Mouse (Mus musculus): Measurements from ENCODE around the gene Pbp2. TPM values are rescaled to one million over a fixed set of nuclear protein-coding genes. Genes with fewer than 3 reads are reported as not detected.

The Pbp2 gene
- polyA plus RNA-seq, 1 experiment from 2014 or later = not detected

DNA sequence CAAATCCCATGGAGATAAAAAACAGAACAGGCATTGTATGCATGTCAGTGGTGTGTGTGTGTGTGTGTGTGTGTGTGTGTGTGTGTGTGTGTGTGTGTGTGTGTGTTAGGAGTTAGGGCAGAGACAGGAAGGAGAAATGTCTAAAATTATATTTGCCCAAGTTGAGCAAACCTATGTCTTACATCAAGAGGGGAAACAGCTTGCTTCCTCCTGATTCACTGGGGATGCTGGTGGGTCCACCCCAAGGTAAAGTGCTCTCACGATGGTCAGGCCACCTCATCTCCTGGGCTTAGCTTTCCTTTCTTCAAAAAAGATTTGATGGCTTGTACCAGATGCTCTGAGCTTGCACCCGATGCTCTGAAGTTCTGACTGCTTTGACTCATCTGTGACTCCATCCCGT is 13.9 kb upstream of the Pbp2 start:
- ATAC-seq = no peak
- Histone ChIP-seq H3K27ac (no peak overlapping the region), H3K4me2 (replicated peaks) (no peak overlapping the region), H3K4me1 (replicated peaks) (peaks cover 7% of the 10 kb centered on the region; the same call in 1 of the 2 replicates), H3K27me3 (no peaks in the 10 kb centered on the region), H3K9me3 (no peaks in the 10 kb centered on the region), H3K4me3 (replicated peaks) (no peak overlapping the region), H3K9ac (replicated peaks) (no peak overlapping the region), H3K36me3 (no peaks in the 10 kb centered on the region)
- WGBS = 82% methylated on average over 3 of the region's 3 CpGs

DNA sequence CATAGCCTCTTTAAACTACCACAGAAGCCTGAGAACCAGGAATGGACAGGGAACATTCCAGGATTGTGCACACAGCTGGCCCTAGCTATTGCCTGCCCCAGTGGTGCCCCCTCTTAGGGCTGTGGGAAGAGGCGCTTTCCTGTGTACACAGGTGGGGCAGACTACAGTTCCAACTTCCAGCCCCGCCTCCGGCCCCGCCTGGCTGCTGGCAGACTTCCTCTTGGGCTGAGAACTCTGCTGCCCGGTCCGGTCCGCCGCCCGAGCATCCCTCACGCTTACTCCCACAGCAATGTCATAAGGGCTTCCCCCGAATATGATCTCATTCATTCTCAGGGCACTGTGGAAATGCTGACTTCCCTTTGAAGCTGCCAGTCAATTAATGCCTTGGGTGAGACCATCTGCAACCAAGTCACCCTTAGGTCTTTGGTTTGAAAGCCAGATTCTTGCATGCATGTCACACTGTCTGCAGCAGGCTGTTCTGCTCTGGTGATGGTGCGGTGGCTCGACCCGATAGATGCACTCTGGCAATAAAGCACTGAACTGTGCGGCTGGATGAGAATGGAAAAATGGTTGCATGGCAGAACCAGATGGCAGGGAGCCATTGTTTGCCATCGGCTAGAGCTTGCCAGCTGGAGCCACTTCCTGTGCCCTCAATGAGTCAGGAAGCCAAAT is 13.2 kb upstream of the Pbp2 start:
- Histone ChIP-seq H3K9me3 (no peaks in the 10 kb centered on the region), H3K36me3 (no peaks in the 10 kb centered on the region), H3K4me1 (replicated peaks) (peaks cover 7% of the 10 kb centered on the region; the same call in 1 of the 2 replicates), H3K4me3 (replicated peaks) (no peak overlapping the region), H3K9ac (replicated peaks) (no peak overlapping the region), H3K4me2 (replicated peaks) (no peak overlapping the region), H3K27me3 (no peaks in the 10 kb centered on the region), H3K27ac (no peak overlapping the region)
- ATAC-seq = peak; percentile 69
- 59% methylated on average over 16 of the region's 16 CpGs for WGBS

DNA sequence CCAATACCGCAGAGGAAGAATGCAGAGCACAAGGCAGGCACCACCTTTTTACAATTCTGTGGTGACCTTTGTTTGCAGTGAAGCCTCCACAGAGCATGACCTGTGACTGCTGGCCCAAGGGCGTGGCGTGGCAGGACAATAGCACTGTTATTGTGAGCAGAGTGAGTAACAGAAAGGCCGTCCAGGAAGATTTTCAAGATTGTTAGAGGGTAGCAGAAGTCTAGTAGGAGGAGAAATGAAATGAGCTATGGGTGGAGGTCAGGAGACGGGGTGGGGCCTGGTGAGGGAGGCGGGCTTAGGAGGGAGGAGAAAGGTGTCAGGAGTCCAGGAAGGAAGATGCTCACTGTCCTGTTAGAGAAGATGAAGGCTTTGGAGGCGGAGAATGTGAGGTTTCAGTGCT is 12.5 kb upstream of the Pbp2 start:
- Histone ChIP-seq H3K4me2 (replicated peaks) (no peak overlapping the region), H3K27ac (no peak overlapping the region), H3K27me3 (no peaks in the 10 kb centered on the region), H3K9me3 (no peaks in the 10 kb centered on the region), H3K9ac (replicated peaks) (no peak overlapping the region), H3K4me3 (replicated peaks) (no peak overlapping the region), H3K36me3 (no peaks in the 10 kb centered on the region), H3K4me1 (replicated peaks) (peaks cover 7% of the 10 kb centered on the region; the same call in 1 of the 2 replicates)
- WGBS = 69% methylated on average over 7 of the region's 7 CpGs
- no peak for ATAC-seq

DNA sequence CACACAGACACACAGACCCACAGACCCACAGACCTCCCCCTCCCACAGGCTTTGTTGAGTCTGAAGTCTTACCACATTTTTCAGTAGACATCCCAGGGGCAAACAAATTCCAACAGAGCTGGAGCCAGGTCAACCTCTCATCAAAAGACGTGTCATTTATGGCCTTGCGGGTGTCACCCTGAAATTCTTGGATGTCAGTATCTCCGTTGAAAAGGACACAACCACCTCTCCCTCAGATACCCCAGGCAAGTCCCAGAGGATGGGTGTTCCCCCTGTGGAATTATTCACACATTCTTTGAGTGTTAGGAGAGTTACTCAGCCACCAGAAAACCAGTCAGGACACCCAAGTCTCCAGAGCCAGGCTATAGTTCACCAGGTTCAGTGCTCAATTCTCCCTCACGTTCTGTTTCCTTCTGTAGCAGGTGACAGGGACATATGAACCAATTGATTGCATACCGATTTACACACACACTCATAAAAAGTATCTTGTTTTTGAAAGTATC is 9.3 kb upstream of the Pbp2 start:
- Histone ChIP-seq H3K4me3 (replicated peaks) (no peak overlapping the region), H3K27me3 (no peaks in the 10 kb centered on the region), H3K9ac (replicated peaks) (no peak overlapping the region), H3K27ac (no peak overlapping the region), H3K36me3 (no peaks in the 10 kb centered on the region), H3K4me1 (replicated peaks) (peaks cover 7% of the 10 kb centered on the region; the same call in 1 of the 2 replicates), H3K4me2 (replicated peaks) (no peak overlapping the region), H3K9me3 (no peaks in the 10 kb centered on the region)
- no peak for ATAC-seq
- 86% methylated on average over 5 of the region's 5 CpGs for WGBS

DNA sequence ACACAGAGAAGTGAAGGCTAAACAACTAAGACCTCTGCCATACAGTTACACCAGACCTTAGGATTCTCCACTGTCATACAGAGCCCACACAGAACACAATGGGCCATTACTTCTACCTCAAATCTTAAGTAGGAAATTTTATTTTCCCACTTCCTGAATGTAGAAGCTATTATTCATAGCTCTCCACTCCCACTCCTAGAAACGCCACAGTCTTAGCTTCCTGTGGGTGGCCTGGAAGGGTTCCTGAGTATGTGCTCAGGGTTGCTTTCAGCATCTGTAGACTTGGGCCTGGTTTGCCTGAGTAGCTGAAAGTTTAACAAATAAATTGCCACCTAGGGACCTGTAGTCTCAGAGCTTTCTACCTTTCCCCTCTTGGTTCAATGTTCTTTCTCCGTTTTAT is 5.9 kb upstream of the Pbp2 start:
- Histone ChIP-seq H3K4me2 (replicated peaks) (no peak overlapping the region), H3K9me3 (no peaks in the 10 kb centered on the region), H3K27me3 (no peaks in the 10 kb centered on the region), H3K27ac (no peak overlapping the region), H3K36me3 (no peaks in the 10 kb centered on the region), H3K4me1 (replicated peaks) (no peaks in the 10 kb centered on the region), H3K9ac (replicated peaks) (no peak overlapping the region), H3K4me3 (replicated peaks) (no peak overlapping the region)
- no peak for ATAC-seq
- WGBS = 93% methylated on average over 2 of the region's 2 CpGs

DNA sequence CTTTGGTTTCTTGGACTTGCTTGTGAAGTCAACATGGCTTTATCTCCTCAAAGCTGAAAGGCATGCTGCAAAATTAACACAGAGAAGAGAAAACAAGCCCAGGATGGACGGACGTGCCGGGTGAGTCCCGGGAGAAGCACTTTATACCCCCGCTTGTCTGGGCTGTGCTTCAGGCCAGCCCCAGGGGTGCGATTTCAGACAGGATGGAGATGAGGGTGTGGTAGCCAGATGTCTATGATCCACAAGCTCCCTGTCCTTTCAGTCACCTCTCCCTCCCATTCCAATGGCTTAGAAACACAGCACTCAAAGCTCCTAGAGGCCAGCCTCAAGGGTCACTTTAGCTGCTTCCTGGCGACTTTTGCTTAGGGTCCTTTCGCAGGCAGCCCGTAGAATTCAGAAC is 3.8 kb upstream of the Pbp2 start:
- Histone ChIP-seq H3K27ac (no peak overlapping the region), H3K4me1 (replicated peaks) (no peaks in the 10 kb centered on the region), H3K27me3 (no peaks in the 10 kb centered on the region), H3K4me3 (replicated peaks) (no peak overlapping the region), H3K36me3 (no peaks in the 10 kb centered on the region), H3K9ac (replicated peaks) (no peak overlapping the region), H3K9me3 (no peaks in the 10 kb centered on the region), H3K4me2 (replicated peaks) (no peak overlapping the region)
- 88% methylated on average over 9 of the region's 9 CpGs for WGBS
- no peak for ATAC-seq

DNA sequence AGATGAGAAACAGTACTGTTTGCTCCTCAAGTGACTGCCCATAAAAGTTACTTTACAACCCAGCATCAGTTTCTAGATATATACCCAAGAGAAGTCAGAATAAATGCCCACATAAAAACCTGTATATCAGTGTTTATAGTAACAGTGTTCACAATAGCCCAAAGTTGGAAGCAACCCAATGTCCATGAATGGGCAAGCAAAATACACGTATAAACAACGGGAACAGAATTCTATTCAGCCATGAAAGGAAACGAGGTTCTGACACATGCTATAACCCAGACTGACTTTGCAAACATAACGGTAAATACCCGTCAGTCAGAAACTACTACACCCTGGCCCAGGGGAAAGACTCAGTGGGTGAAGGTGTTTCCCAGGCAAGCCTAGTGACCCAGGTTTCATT is 1.8 kb upstream of the Pbp2 start:
- no peak overlapping the region for H3K9ac ChIP-seq (replicated peaks)
- ATAC-seq = no peak
- H3K4me1 ChIP-seq (replicated peaks) = no peaks in the 10 kb centered on the region
- 88% methylated on average over 5 of the region's 5 CpGs for WGBS
- H3K4me2 ChIP-seq (replicated peaks) = no peak overlapping the region
- no peaks in the 10 kb centered on the region for H3K27me3 ChIP-seq
- no peaks in the 10 kb centered on the region for H3K36me3 ChIP-seq
- H3K4me3 ChIP-seq (replicated peaks) = no peak overlapping the region
- H3K9me3 ChIP-seq = no peaks in the 10 kb centered on the region
- no peak overlapping the region for H3K27ac ChIP-seq

DNA sequence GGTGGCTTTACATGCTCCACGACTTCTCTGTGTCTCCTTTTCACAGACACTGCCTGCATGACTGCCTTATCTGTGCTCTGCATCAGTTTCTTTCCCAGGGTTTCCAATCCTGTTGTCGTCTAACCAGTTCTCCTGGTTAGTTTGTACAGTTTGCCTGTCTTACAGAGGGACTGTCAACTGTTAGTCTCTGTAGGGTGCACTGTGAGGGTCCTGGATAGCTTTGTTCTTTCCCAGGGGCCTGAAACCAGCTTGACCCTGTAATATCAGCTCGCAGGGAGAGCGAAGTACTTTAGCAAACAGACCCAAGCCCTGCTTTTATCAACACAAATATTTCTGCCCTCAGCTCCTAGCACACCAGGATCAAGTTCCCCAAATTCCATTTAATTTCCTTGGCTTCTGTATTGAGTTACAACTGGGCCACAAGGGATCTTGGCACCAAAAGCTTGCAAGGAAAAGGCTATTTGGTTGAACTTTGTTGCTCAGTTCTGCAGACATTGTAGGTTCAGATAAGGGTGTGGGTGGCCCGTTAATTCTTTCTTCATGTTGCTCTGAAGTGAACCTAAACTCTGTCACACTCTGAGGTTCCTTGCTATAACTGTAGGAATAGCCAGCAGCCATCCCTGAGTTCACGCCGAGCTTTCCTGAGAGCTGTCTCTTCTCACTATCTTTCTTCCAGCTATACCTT is 5.5 kb downstream of the Pbp2 start:
- WGBS = 66% methylated on average over 7 of the region's 7 CpGs
- no peak overlapping the region for H3K27ac ChIP-seq
- no peaks in the 10 kb centered on the region for H3K36me3 ChIP-seq
- H3K9ac ChIP-seq (replicated peaks) = no peak overlapping the region
- H3K27me3 ChIP-seq = no peaks in the 10 kb centered on the region
- H3K4me2 ChIP-seq (replicated peaks) = no peak overlapping the region
- no peak for ATAC-seq
- no peaks in the 10 kb centered on the region for H3K4me1 ChIP-seq (replicated peaks)
- H3K9me3 ChIP-seq = no peaks in the 10 kb centered on the region
- no peak overlapping the region for H3K4me3 ChIP-seq (replicated peaks)

DNA sequence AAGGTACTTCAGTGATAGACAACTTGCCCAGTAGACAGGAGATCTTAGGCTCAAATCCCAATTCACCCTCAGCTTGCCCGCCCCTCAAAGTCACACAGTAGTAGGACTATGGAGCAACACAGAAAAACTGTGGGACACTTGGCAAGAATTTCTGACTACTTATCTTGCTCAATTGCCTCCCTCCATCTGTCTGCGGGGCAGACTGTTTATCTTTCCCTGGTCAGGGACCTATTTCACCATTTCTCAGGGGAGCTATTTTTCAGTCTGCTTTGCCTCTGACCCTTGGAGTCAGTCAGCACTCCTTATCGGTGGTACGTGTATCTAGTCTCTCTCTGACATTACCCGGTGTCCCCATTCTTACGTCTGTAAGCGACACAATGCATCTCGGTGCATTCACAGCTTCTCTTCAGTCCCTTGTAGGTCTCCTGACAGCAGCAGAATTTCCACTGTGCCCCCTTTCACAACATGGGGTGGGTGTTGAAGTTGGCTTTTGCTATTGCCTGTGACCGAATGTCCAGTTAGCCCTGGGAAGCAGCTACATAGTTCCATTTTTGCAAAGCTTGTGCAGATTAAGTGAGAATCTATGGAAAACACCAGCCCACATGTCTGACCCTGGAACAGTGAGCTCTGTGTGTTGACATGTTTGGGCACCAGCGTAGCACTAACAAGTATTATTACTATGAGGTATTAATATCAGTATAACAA is 7.6 kb downstream of the Pbp2 start:
- no peaks in the 10 kb centered on the region for H3K27me3 ChIP-seq
- WGBS = 94% methylated on average over 10 of the region's 10 CpGs
- no peak overlapping the region for H3K4me2 ChIP-seq (replicated peaks)
- no peak overlapping the region for H3K4me3 ChIP-seq (replicated peaks)
- H3K27ac ChIP-seq = no peak overlapping the region
- ATAC-seq = no peak
- no peak overlapping the region for H3K9ac ChIP-seq (replicated peaks)
- H3K36me3 ChIP-seq = no peaks in the 10 kb centered on the region
- no peaks in the 10 kb centered on the region for H3K9me3 ChIP-seq
- no peaks in the 10 kb centered on the region for H3K4me1 ChIP-seq (replicated peaks)

DNA sequence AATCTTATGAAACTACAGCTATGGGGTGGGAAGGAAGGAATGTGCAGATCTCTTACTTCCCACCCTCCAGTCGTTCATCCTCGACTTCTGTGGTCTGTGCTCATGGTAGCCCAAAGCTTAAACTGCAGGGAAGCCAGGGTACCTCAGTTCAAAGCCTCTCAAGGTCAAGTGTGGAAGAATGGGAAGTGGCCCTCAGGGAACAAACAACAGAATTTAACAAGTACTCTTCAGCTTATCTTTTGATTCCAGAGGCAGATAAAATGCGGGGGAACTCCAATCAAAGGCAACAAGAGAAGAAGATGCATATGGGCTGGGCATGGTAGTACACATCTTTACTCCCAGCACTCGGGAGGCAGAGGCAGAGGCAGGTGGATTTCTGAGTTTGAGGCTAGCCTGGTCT is 9.7 kb downstream of the Pbp2 start:
- H3K9ac ChIP-seq (replicated peaks) = no peak overlapping the region
- peaks cover 1% of the 10 kb centered on the region; the same call in 1 of the 2 replicates for H3K4me1 ChIP-seq (replicated peaks)
- H3K9me3 ChIP-seq = no peaks in the 10 kb centered on the region
- WGBS = 87% methylated on average over 4 of the region's 4 CpGs
- H3K4me2 ChIP-seq (replicated peaks) = no peak overlapping the region
- no peaks in the 10 kb centered on the region for H3K27me3 ChIP-seq
- no peak overlapping the region for H3K27ac ChIP-seq
- no peaks in the 10 kb centered on the region for H3K36me3 ChIP-seq
- ATAC-seq = no peak
- no peak overlapping the region for H3K4me3 ChIP-seq (replicated peaks)

DNA sequence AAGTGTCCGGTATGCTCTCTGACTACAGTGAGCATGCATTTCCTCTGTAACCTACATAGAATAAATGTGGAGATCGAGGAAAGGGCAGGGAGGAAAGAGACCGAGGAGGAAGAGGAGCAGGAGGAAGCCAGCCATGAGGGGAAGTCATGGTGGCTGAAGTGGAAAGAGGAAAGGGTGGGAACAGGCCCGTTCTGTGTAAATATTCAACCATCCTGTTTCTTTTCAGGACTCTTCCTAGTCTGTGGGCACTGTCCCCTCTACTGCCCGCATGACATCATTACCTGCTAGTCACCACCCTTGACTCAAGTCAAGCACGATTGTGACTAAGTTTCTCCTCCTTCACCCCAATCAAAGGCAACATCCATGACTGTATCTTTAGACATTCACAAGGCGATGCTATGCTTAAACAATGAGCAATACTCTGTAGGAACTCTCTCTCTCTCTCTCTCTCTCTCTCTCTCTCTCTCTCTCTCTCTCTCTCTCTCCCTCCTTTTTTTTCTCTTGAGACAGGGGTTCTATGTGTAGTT is 11.1 kb downstream of the Pbp2 start:
- Histone ChIP-seq H3K9ac (replicated peaks) (no peak overlapping the region), H3K9me3 (no peaks in the 10 kb centered on the region), H3K36me3 (no peaks in the 10 kb centered on the region), H3K4me3 (replicated peaks) (no peak overlapping the region), H3K27me3 (no peaks in the 10 kb centered on the region), H3K27ac (no peak overlapping the region), H3K4me1 (replicated peaks) (peaks cover 6% of the 10 kb centered on the region; the same call in 1 of the 2 replicates), H3K4me2 (replicated peaks) (no peak overlapping the region)
- ATAC-seq = no peak
- 88% methylated on average over 7 of the region's 7 CpGs for WGBS

DNA sequence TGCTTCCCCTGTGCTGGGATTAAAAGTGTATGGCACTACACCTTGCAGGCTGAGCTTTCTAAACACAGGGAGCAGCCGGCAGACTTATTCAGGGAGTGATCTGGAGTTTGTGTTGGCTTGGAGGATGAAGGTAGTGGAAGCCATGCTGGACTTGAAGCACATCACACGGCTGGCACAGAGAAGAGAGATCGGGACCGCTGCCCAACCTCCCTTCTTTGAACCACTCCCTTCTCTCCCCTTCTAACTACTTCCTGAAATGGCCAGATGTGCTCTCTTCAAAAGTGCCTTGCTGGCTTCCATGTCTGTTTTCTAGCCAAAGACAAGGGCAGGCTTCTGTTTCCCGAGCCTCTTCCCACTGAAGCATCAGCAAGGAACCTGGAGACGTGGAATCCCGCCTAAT is 12.6 kb downstream of the Pbp2 start:
- H3K4me3 ChIP-seq (replicated peaks) = no peak overlapping the region
- H3K27me3 ChIP-seq = no peaks in the 10 kb centered on the region
- ATAC-seq = no peak
- H3K9me3 ChIP-seq = no peaks in the 10 kb centered on the region
- 94% methylated on average over 7 of the region's 7 CpGs for WGBS
- H3K4me1 ChIP-seq (replicated peaks) = peaks cover 6% of the 10 kb centered on the region; the same call in 1 of the 2 replicates
- H3K9ac ChIP-seq (replicated peaks) = no peak overlapping the region
- no peaks in the 10 kb centered on the region for H3K36me3 ChIP-seq
- no peak overlapping the region for H3K27ac ChIP-seq
- no peak overlapping the region for H3K4me2 ChIP-seq (replicated peaks)
